Mouse (Mus musculus) layer of hippocampus, postnatal 10 days (tissue): ENCODE results near the gene Spry2. TPM values are rescaled to one million over a fixed set of nuclear protein-coding genes. Genes with fewer than 3 reads are reported as not detected.

Source experiments
- DNase-seq, 2 experiments: peaks; one replicate each; pipeline ENCODE4 v3.0.0; 2021; ENCODE audit warnings: low spot score in 2 of 2
- long read RNA-seq: library from polyadenylated mRNA; stranded (forward); transcript quantifications from one replicate; pipeline ENCODE4 v2.0.0, GENCODE M21; 2023
- total RNA-seq, 2 experiments: library from RNA; stranded (reverse); gene quantifications; 2 replicates each; pipeline ENCODE4 v1.2.3; 2021

The Spry2 gene
- total RNA-seq = 10 to 100 TPM; 70.6 to 72.6 TPM
- long read RNA-seq, transcript Spry2-201 (2 exons, 2,087 nt) = major isoform, 8 of 10 reads
- long read RNA-seq, partial matches to known transcripts = 0 of 10 reads
- long read RNA-seq, other reads (novel, unspliced or antisense) = 2 of 10 reads

GRCm38 (mm10) chr14:105896791-105897568 is at the start of gene Spry2:
Spry2 (minus strand) TSS chr14:105896819.
- peak; percentile 87 to 92 for DNase-seq

- no peak for DNase-seq
Measured at GRCm38 (mm10) chr14:105941353-105941752, 44.7 kb upstream of the Spry2 start.

- no peak for DNase-seq
Measured at GRCm38 (mm10) chr14:105926726-105927125, 30.1 kb upstream of the Spry2 start.

- DNase-seq = no peak
Measured at GRCm38 (mm10) chr14:105925305-105925704, 28.7 kb upstream of the Spry2 start.

- DNase-seq = peak; percentile 27 to 58
Measured at GRCm38 (mm10) chr14:105924712-105925111, 28.1 kb upstream of the Spry2 start.

DNA sequence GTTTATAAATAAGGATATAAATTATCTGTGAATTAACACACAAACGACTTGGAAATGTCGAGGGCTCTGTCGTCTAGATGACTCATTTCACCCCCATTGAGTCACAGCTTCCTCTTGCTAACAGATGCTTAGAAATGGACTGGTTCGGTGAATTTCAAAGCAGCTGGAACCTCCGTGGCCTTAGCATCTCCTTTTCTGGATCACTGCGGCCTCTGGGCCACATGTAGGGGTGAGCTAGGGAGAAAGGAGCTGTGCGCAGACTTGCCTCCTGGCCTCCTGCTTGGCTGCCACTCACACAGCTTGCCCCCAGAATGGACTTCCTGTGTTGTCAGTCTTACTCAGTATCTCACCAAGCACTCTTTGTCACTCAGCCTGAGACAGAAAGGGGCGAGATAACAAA is 26.3 kb upstream of the Spry2 start:
- no peak for DNase-seq

DNA sequence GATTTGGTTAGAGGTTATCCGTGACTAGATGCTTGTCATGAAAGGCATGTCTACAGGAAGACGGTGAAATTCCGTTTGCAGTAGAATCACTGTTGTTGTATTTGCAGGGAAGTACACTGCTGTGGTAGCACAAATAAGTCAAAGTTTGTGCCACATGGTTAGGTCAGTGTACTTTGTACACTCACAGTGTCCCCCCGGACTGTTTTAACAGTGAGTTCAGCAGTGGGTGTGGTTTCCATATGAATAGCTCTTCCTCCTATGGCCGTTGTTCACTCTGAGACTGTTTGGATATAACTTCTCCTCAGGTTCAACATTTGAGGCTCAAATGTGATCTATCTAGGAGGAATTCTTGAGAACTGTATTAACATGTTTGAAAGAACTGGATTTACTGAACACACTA is 25.8 kb upstream of the Spry2 start:
- no peak for DNase-seq

GRCm38 (mm10) chr14:105921217-105921695 is 24.6 kb upstream of the Spry2 start:
- DNase-seq = no peak

- peak; percentile 14 to 16 for DNase-seq
Measured at GRCm38 (mm10) chr14:105920395-105921216, 24.0 kb upstream of the Spry2 start.

GRCm38 (mm10) chr14:105907216-105907615 is 10.6 kb upstream of the Spry2 start:
- peak in 1 of 2 experiments; percentile 3 for DNase-seq

- DNase-seq = no peak
Measured at GRCm38 (mm10) chr14:105905935-105906334, 9.3 kb upstream of the Spry2 start.

DNA sequence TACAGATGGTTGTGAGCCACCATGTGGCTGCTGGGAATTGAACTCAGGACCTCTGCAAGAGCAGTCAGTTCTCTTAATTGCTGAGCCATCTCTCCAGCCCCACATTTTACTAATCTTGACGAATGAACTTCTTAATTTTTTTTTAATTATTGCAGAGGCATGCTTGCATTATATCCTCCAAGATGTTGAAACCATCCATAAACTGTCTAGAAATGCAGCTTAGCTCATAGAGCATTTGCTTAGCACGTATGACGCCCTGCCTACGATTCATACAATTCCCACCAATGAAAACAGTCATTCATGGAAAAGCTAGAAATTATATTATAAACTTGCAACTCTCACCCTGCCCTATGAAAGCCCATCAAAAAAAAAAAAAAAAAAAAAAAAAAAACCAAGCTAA is 8.9 kb upstream of the Spry2 start:
- DNase-seq = no peak

DNA sequence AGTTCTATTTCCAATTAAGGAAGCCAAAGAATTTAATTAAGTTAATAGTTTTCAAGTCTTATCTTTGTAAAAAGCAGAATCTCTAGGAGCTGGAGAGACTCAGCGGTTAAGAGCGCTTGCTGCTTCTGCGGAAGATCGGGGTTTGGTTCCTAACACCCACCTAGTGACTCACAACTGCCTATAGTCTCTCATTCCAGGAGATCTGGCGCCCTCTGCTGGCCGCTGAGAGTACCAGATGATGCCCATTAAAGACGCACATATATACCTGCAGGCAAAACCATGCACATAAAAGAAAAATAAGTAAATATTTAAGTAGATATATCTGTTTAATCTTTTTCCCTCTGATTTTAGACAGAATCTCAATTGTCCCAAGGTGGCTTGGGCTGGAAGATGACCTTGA is 6.2 kb upstream of the Spry2 start:
- no peak for DNase-seq

DNA sequence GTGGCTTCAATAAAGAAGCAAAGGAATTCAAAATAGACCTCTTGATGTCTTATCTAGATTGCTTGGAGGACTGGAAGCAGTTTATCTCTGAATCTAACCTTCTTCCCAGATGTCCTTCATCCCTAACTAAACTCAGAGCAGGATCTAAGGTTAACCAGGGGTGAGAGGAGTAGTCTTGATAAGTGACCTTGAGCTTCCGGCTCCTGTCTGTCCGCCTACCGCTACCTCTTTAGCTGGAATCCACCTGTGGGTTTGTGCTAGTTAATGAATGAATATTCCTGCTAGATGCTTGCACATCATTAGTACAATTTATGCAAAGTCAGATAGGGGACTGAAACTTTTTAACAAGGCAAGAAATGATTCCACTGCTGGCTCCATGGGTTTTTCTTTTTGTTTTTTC is 4.2 kb upstream of the Spry2 start:
- no peak for DNase-seq

DNA sequence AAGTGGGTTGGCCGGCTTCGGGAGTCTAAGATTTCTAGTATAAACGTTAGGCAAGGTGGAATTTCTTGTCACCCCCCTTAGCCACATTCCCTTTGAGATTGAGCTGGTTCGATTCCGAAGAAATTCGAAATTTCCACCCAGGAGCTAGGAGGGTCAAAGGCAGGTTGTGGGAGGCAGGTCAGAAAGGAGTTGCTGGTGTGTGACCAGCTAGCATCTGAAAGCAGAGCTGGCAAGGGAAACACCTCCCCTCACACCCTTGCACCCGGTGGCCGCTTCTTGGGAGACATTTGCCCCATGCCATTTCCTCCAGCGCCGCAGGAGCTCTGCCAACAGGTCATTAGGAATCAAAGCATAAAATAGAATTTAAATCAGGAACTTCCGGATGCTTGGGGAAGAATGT is 2.5 kb upstream of the Spry2 start:
- no peak for DNase-seq

DNA sequence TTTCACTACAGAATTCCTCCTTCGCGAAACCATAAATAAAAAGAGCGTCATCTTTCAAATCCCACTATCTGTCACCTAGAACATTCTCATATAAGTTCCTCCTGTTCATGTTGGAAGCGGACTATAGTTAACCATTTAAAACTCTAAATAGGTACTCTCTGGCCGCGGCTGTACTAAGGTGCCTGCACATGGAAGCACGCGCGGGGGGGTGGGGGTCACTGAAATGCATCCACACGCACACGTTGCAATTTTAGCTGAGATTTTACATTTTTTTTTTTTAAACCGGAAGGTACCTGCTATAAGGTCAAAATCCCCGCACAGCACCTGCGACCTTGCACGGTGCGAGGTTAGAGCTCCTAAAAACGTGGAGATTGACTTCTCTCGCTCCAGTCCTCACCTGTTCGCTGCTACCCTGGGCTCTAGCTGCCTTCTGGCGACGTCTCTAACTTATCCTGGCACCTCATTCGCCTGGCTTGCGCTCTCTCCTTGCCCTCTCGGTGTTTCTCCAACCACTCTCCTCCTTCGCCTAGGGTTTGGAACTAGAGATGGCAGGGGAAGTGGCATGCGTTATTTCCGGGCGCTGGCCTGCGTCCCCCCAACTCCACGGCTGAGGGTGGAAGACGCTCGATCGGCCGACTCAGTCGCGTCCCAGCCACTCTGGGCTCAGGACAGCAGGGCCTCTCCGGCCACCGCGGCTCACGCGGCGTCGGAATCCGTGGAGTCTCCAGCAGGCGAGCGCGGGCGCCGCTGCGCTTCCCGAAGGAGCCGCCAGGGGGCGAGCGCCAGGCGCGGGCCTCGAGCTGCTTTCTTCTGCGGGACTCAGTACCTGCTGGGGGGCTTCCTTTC is 1.9 kb upstream of the Spry2 start:
- peak; percentile 93 to 97 for DNase-seq

DNA sequence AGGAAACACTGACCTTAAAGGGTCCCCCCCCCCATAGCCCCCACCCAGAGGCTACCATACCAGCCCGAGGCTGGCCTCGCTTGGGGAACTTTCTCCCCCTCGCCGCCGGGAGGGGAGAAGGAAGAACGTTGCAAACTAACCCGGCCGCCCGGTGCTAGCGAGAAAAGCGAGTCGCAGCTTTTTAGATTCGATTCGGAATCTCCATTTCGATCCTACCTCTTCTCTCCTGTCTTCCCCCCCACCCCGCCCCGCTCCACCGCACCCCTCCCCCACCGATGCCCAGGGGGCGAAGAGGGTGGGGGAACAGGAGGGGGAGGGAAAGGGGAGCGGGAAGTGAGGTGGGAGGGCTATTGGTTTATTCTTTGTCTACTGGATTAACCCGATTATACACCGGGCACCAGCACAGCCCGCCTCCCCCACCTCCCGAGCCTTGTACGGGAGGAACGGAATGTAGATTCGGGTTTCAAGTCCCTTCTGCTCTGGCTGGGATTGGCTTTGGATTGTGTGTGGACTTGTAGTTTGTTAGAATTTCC is 1.0 kb upstream of the Spry2 start:
- DNase-seq = peak; percentile 71 to 78

DNA sequence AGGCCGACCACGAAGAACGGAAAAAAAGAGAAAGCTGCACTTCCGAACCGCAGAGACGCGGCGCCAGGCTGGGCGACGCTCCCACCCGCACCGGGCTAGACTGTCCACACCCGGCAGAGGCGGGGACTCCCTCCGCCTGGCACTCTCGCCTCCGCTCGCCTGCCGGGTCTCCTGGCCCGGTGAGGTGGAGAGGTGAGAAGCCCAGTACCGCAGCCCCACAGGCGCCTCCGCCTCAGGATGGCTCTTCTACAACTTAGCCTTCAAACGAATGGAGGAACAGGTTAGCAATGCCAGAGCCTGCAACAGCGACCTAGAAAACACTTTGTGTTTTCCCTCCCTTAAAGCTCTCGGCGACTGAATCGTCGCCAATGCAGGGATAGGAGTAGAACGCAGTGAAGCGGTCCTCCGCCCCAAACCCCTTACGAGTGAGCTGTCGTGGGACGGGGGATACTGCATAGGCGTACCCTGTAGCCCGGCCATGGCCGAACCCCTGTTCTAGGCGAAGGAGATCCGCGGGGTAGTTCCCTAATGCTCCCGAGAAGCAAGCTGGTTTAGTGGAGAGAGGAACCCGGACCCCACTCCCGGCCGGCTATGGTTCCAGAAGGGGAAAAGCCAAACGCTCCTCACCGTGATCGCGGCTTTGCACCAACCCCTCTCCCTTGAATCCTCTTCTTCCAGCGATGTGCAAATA is 513 bp downstream of the Spry2 start:
- DNase-seq = peak; percentile 55

- peak; percentile 53 to 68 for DNase-seq
Measured at GRCm38 (mm10) chr14:105894971-105895873, 1.4 kb downstream of the Spry2 start.
